Comparison of ENCODE assay signal across 27 mouse cellular contexts in genomic region chr15:7835404-7835803, GRCm38 (mm10). TPM values are rescaled to one million over a fixed set of nuclear protein-coding genes. Genes with fewer than 3 reads are reported as not detected.
DNase-seq lines count a peak whose midpoint lies in the region; ATAC-seq lines count a peak whose summit lies in the region.
"Had no signal": no experiment of that assay in that cellular context is flagged by ENCODE, and none has a peak within 500 bp of the region (broad histone marks: within the 10 kb centered on the region; RNA-seq: fewer than 3 reads in every experiment).

No protein-coding gene starts in this region.

- ATAC-seq in midbrain, embryonic 11.5 days (ENCODE audit: low FRiP score) = no peak
- no peak for ATAC-seq in midbrain, embryonic 13.5 days
- ATAC-seq in common myeloid progenitor, adult 5-6 weeks (replicated peaks; ENCODE audit: low read depth, poor library complexity, severe bottlenecking) = peak; percentile 29; the same call in 1 of the 2 replicates
- ATAC-seq: activated CD4-positive, CD25-positive, alpha-beta regulatory T cell, adult 4 months; forebrain, embryonic 14.5 days; forebrain, embryonic 16.5 days; Patski had no signal

- H3K27ac ChIP-seq in midbrain, embryonic 11.5 days (ENCODE audit: low read depth, low read length) = no peak overlapping the region
- H3K27ac ChIP-seq in midbrain, embryonic 13.5 days = no peak overlapping the region
- no peak overlapping the region for H3K27ac ChIP-seq in embryonic facial prominence, embryonic 10.5 days (replicated peaks)
- H3K27ac ChIP-seq: embryonic facial prominence, embryonic 13.5 days; embryonic facial prominence, embryonic 15.5 days; forebrain, embryonic 10.5 days; forebrain, embryonic 12.5 days had no signal

- 91% methylated on average over 9 of the region's 9 CpGs for WGBS in midbrain, embryonic 11.5 days
- WGBS in midbrain, embryonic 13.5 days = 92% methylated on average over 9 of the region's 9 CpGs
- 90% methylated on average over 9 of the region's 9 CpGs for WGBS in embryonic facial prominence, embryonic 10.5 days

- no peaks in the 10 kb centered on the region for H3K27me3 ChIP-seq in midbrain, embryonic 11.5 days (ENCODE audit: control insufficient read depth, insufficient read depth, low read length)
- H3K27me3 ChIP-seq in midbrain, embryonic 13.5 days = no peaks in the 10 kb centered on the region
- H3K27me3 ChIP-seq in splenic B cell, adult 2 months (ENCODE audit: control insufficient read depth, insufficient read depth, low read length, poor library complexity, severe bottlenecking) = no peaks in the 10 kb centered on the region
- no peaks in the 10 kb centered on the region for H3K27me3 ChIP-seq in embryonic facial prominence, embryonic 10.5 days (replicated peaks; ENCODE audit: low read depth, poor library complexity, severe bottlenecking)
- H3K27me3 ChIP-seq: embryonic facial prominence, embryonic 13.5 days; embryonic facial prominence, embryonic 15.5 days; forebrain, embryonic 12.5 days; Patski had no signal

- H3K4me2 ChIP-seq in midbrain, embryonic 11.5 days = no peak overlapping the region
- no peak overlapping the region for H3K4me2 ChIP-seq in midbrain, embryonic 13.5 days (replicated peaks)
- H3K4me2 ChIP-seq: embryonic facial prominence, embryonic 13.5 days; embryonic facial prominence, embryonic 15.5 days; forebrain, embryonic 12.5 days had no signal

- no peak overlapping the region for H3K4me3 ChIP-seq in midbrain, embryonic 11.5 days (ENCODE audit: low read depth, low read length)
- H3K4me3 ChIP-seq in midbrain, embryonic 13.5 days (replicated peaks) = no peak overlapping the region
- H3K4me3 ChIP-seq in embryonic facial prominence, embryonic 10.5 days = no peak overlapping the region
- H3K4me3 ChIP-seq: embryonic facial prominence, embryonic 13.5 days; embryonic facial prominence, embryonic 15.5 days; erythroblast, embryonic 14.5 days; forebrain, embryonic 10.5 days; forebrain, embryonic 12.5 days had no signal

- H3K9ac ChIP-seq in midbrain, embryonic 11.5 days (ENCODE audit: low read length) = no peak overlapping the region
- no peak overlapping the region for H3K9ac ChIP-seq in midbrain, embryonic 13.5 days (replicated peaks)
- H3K9ac ChIP-seq: embryonic facial prominence, embryonic 13.5 days; embryonic facial prominence, embryonic 15.5 days; forebrain, embryonic 12.5 days had no signal

- H3K36me3 ChIP-seq in midbrain, embryonic 11.5 days (ENCODE audit: control insufficient read depth, insufficient read depth, low read length) = no peaks in the 10 kb centered on the region
- H3K36me3 ChIP-seq in midbrain, embryonic 13.5 days = no peaks in the 10 kb centered on the region
- no peaks in the 10 kb centered on the region for H3K36me3 ChIP-seq in splenic B cell, adult 2 months (ENCODE audit: control insufficient read depth, insufficient read depth, low read length, poor library complexity, severe bottlenecking)
- no peaks in the 10 kb centered on the region for H3K36me3 ChIP-seq in embryonic facial prominence, embryonic 10.5 days (replicated peaks)
- H3K36me3 ChIP-seq: forebrain, embryonic 10.5 days; forebrain, embryonic 12.5 days; G1E had no signal

- no peaks in the 10 kb centered on the region for H3K4me1 ChIP-seq in midbrain, embryonic 11.5 days (ENCODE audit: control insufficient read depth, insufficient read depth, low read length)
- no peaks in the 10 kb centered on the region for H3K4me1 ChIP-seq in midbrain, embryonic 13.5 days (replicated peaks)
- H3K4me1 ChIP-seq in embryonic facial prominence, embryonic 10.5 days = peaks cover 8% of the 10 kb centered on the region; the same call in 1 of the 2 replicates
- H3K4me1 ChIP-seq: forebrain, embryonic 10.5 days; forebrain, embryonic 12.5 days had no signal

- H3K9me3 ChIP-seq in midbrain, embryonic 11.5 days (ENCODE audit: control insufficient read depth, low read length) = no peaks in the 10 kb centered on the region
- no peaks in the 10 kb centered on the region for H3K9me3 ChIP-seq in midbrain, embryonic 13.5 days
- H3K9me3 ChIP-seq in embryonic facial prominence, embryonic 10.5 days = no peaks in the 10 kb centered on the region
- H3K9me3 ChIP-seq: embryonic facial prominence, embryonic 13.5 days; embryonic facial prominence, embryonic 15.5 days; forebrain, embryonic 10.5 days; forebrain, embryonic 12.5 days; G1E had no signal

- peak; percentile 41 for DNase-seq in midbrain, embryonic 11.5 days (ENCODE audit: low spot score, missing footprints)
- DNase-seq in B cell, adult 2 months = peak; percentile 36 to 53
- peak; percentile 23 for DNase-seq in splenic B cell, adult 2 months (ENCODE audit: low read depth, low spot score)
- no peak for DNase-seq in embryonic facial prominence, embryonic 10.5 days (ENCODE audit: low spot score)
- DNase-seq in c-Kit-positive CD71-positive TER-119-positive erythroid progenitor cells, embryonic 14.5 days (ENCODE audit: low spot score) = no peak
- no peak for DNase-seq in thymus, adult 18-20 months
- DNase-seq: adrenal gland, adult 8-10 months; adrenal gland, postnatal 14 days; adrenal gland, postnatal 36 days; cerebellum, adult 11 months; cerebellum, adult 18-20 months; cerebellum, adult 8-10 months; cerebellum, adult 9-11 months; cerebellum, postnatal 14 days; cerebellum, postnatal 36 days had no signal

RNA-seq across cellular contexts. Expression of gene Gdnf, which starts 24.8 kb away (rescaled TPM):
- 0.46 and 0.90 TPM in 2 replicates for polyA plus RNA-seq in midbrain, embryonic 11.5 days (2014; fragmentation: Nextera tagmentation; extraction: Ambion mirVana)
- polyA plus RNA-seq in midbrain, embryonic 13.5 days (2015; fragmentation: Nextera tagmentation; extraction: Ambion mirVana) = 0.07 and 0.12 TPM in 2 replicates
- total RNA-seq in common myeloid progenitor, adult 5-6 weeks (2017) = not detected in 2 replicates
- 0.58 and 0.92 TPM in 2 replicates for polyA plus RNA-seq in embryonic facial prominence, embryonic 10.5 days (2016; fragmentation: Nextera tagmentation; extraction: Ambion mirVana)
- polyA plus RNA-seq: activated CD4-positive, CD25-positive, alpha-beta regulatory T cell, adult 4 months; erythroblast, embryonic 14.5 days; G1E had no signal

Comparison
In these comparisons a context has a peak if more than half of its experiments do, and no peak if none do; other contexts are left out.
1. DNase-seq: peak in midbrain, embryonic 11.5 days (single experiment), B cell, adult 2 months (2 of 2) and splenic B cell, adult 2 months (single experiment); none in embryonic facial prominence, embryonic 10.5 days (single experiment), c-Kit-positive CD71-positive TER-119-positive erythroid progenitor cells, embryonic 14.5 days (single experiment) and thymus, adult 18-20 months (0 of 2).